In the genomic region with DNA sequence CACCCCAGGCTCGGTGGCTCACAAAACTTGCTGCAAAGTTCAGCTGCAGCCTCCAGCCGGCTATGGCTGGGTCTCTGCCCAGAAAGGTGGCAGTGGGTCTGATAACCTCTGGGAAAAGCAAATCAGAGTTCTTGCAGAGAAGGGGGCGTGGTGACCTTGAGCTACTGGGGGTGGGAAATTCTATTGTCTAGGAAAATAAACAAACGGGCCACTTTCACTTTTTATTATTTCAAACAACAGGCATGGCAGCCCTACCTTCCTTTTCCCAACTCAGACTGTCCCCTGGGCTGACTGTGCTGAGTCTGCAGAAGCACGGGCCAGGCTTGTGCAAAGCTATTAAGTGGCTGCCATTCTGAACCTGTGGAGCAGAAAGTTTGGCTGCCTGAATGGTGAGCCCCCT, we compare ENCODE assay signal across 10 mouse cellular contexts.
DNase-seq lines count a peak whose midpoint lies in the region; ATAC-seq and TF ChIP-seq lines count a peak whose summit lies in the region.
"Had no signal": no experiment of that assay in that cellular context is flagged by ENCODE, and none has a peak within 500 bp of the region (broad histone marks: within the 10 kb centered on the region; RNA-seq: fewer than 3 reads in every experiment).

No protein-coding gene starts in this region.

- DNase-seq in adrenal gland, adult 2 months, result peak; percentile 54
- DNase-seq in embryonic facial prominence, embryonic 10.5 days (ENCODE audit: low spot score), result peak; percentile 26
- DNase-seq in kidney, adult 8-10 months, result peak; percentile 15 to 19
- DNase-seq in lung, embryonic 14.5 days, result peak; percentile 54
- DNase-seq in thymus, postnatal 25 days, result no peak
- DNase-seq in spleen, postnatal 4 days (ENCODE audit: low spot score in 2 of 2), result no peak
- no peak for DNase-seq in spleen, adult 18-20 months
- no peak for DNase-seq in frontal cortex, postnatal 36 days (ENCODE audit: low spot score in 2 of 2)

- no peak for TF ChIP-seq CTCF in lung, embryonic 14.5 days (IDR thresholded peaks at IDR 0.05; ENCODE audit: low read depth)

- H3K27me3 ChIP-seq in embryonic facial prominence, embryonic 10.5 days (replicated peaks; ENCODE audit: low read depth, poor library complexity, severe bottlenecking), result no peaks in the 10 kb centered on the region
- H3K27me3 ChIP-seq in lung, embryonic 14.5 days (ENCODE audit: insufficient read depth, low read length), result no peaks in the 10 kb centered on the region
- H3K27me3 ChIP-seq: neural tube, embryonic 12.5 days had no signal

- no peaks in the 10 kb centered on the region for H3K36me3 ChIP-seq in embryonic facial prominence, embryonic 10.5 days (replicated peaks)
- H3K36me3 ChIP-seq in lung, embryonic 14.5 days (ENCODE audit: insufficient read depth), result no peaks in the 10 kb centered on the region
- H3K36me3 ChIP-seq: G1E; neural tube, embryonic 12.5 days had no signal

- peak overlapping the region; percentile 30; the same call in 1 of the 2 replicates for H3K27ac ChIP-seq in embryonic facial prominence, embryonic 10.5 days (replicated peaks)
- H3K27ac ChIP-seq in lung, embryonic 14.5 days (ENCODE audit: low read depth), result no peak overlapping the region
- H3K27ac ChIP-seq: neural tube, embryonic 12.5 days had no signal

- H3K4me2 ChIP-seq in lung, embryonic 14.5 days, result no peak overlapping the region
- H3K4me2 ChIP-seq: neural tube, embryonic 12.5 days had no signal

- H3K9me3 ChIP-seq in embryonic facial prominence, embryonic 10.5 days, result no peaks in the 10 kb centered on the region
- no peaks in the 10 kb centered on the region for H3K9me3 ChIP-seq in lung, embryonic 14.5 days (ENCODE audit: low read depth, low read length)
- H3K9me3 ChIP-seq: G1E; neural tube, embryonic 12.5 days had no signal

- H3K4me1 ChIP-seq in embryonic facial prominence, embryonic 10.5 days, result peaks cover 32% of the 10 kb centered on the region
- 0 out of 2 replicates have a peak, but pooled peaks cover 5% of the 10 kb centered on the region for H3K4me1 ChIP-seq in lung, embryonic 14.5 days (ENCODE audit: insufficient read depth)
- H3K4me1 ChIP-seq: neural tube, embryonic 12.5 days had no signal

- peak; percentile 49 for ATAC-seq in lung, embryonic 14.5 days (ENCODE audit: insufficient read depth)

- no peak overlapping the region for H3K4me3 ChIP-seq in embryonic facial prominence, embryonic 10.5 days
- no peak overlapping the region for H3K4me3 ChIP-seq in lung, embryonic 14.5 days (ENCODE audit: low read depth, low read length)
- H3K4me3 ChIP-seq: neural tube, embryonic 12.5 days had no signal

- 52% methylated on average over 5 of the region's 5 CpGs for WGBS in embryonic facial prominence, embryonic 10.5 days
- WGBS in lung, embryonic 14.5 days, result 10% methylated on average over 5 of the region's 5 CpGs

- no peak overlapping the region for H3K9ac ChIP-seq in lung, embryonic 14.5 days
- H3K9ac ChIP-seq: neural tube, embryonic 12.5 days had no signal

Comparison
In these comparisons a context has a peak if more than half of its experiments do, and no peak if none do; other contexts are left out.
1. DNase-seq: peak in adrenal gland, adult 2 months (single experiment), embryonic facial prominence, embryonic 10.5 days (single experiment), kidney, adult 8-10 months (2 of 2) and lung, embryonic 14.5 days (single experiment); none in thymus, postnatal 25 days (single experiment), spleen, postnatal 4 days (0 of 2), spleen, adult 18-20 months (0 of 2) and frontal cortex, postnatal 36 days (0 of 2).